Mouse (Mus musculus) embryonic fibroblast, embryonic 13.5 days (primary cell): ENCODE results near the gene Jade2. TPM values are rescaled to one million over a fixed set of nuclear protein-coding genes. Genes with fewer than 3 reads are reported as not detected.

Source experiments
- H3K27ac ChIP-seq: 2 replicates; pipeline ENCODE4 v1.5.1; 2012; ENCODE audit warnings: low read length, control low read depth, inconsistent platforms; ENCODE audit not compliant: insufficient read depth
- H3K4me1 ChIP-seq: 2 replicates; pipeline ENCODE4 v1.6.1; 2011; ENCODE audit warnings: low read length; ENCODE audit not compliant: control insufficient read depth, insufficient read depth
- H3K4me3 ChIP-seq: 2 replicates; pipeline ENCODE4 v1.5.1; 2011; ENCODE audit warnings: mild to moderate bottlenecking, control low read depth, low read length; ENCODE audit not compliant: insufficient read depth
- CTCF ChIP-seq: IDR thresholded peaks from 2 replicates; pipeline ENCODE4 v1.5.1; 2011; ENCODE audit warnings: mild to moderate bottlenecking, control low read depth, low read length, moderate library complexity, borderline replicate concordance; ENCODE audit not compliant: insufficient read depth
- POLR2A ChIP-seq: IDR thresholded peaks from 2 replicates; pipeline ENCODE4 v1.6.1; 2011; ENCODE audit warnings: low read depth, mild to moderate bottlenecking, control low read depth, low read length, moderate library complexity
- polyA plus RNA-seq: library from polyadenylated mRNA; stranded (reverse); fragments of >200 nt; gene quantifications from 2 replicates; pipeline ENCODE4 v1.2.4, GENCODE M21; 2011; ENCODE audit warnings: low read depth; ENCODE audit not compliant: missing spikeins, insufficient read length

Gene Jade2
- polyA plus RNA-seq, 1 experiment: 5.8 TPM

DNA sequence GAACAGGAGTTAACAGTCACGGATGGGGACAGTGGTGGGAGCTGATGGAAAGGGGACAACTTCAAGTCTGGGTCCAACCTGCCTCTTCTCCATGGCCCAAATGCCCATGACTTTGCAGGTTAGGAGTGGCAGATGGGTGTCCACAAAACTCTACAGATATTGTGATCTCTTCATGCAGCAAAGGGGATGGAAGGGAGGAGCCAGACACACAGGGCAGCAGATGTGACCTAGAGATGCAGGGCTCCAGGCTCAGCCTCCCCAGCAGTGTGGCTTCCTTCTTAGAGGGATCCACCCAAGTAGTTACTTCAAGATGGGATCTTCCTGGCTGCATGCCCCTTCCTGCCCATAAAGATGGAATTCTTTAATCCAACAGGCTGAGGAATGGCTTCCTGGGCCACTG is 9.6 kb downstream of the Jade2 start:
- no peak overlapping the region for H3K4me3 ChIP-seq
- no peak for TF ChIP-seq CTCF
- no peak for TF ChIP-seq POLR2A
- H3K27ac ChIP-seq: no peak overlapping the region
- H3K4me1 ChIP-seq: no peaks in the 10 kb centered on the region

DNA sequence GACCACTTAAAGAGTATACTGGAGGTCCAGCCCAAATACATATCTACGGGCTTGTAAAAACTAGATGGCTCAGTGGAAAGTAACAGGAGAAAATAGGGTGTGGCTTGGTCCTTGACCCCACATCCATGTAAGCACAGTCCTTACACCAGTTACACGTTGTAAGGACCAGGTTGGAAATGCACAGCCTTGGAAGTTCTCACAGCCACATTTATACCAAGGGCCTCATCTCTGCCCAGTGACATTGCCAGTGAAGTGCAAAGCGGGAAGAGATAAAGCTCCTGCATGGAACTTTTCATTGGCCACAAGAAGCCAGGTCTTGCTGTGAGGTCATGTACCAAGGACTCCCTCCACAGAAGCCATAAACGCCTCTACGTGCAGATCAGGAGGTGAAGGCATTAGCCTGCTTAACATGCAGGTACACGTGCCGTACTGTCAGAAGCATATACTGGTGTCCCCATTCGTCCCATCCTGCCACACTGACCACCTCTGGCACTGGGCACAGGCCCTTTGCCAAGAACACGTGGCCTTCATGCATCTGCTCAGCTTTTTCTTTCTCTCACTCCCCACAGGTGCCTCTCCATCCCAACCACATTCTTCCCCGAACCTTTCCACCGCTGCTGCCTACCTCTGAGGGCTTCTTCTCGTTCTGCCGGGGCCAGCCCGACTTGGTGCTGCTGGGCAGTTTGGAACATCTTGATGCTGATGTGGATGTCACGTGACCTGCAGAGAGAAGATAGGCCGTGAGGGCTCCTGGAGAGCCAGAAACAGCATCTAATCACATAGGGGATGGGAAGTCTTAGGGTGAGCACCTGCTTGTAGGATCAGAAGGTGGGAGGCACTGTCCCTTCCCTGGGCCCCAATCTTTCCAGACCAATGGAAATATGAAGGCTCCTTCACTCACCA is 11.2 kb downstream of the Jade2 start:
- no peak overlapping the region for H3K27ac ChIP-seq
- TF ChIP-seq POLR2A (no peak), CTCF (no peak)
- H3K4me3 ChIP-seq: no peak overlapping the region
- no peaks in the 10 kb centered on the region for H3K4me1 ChIP-seq

DNA sequence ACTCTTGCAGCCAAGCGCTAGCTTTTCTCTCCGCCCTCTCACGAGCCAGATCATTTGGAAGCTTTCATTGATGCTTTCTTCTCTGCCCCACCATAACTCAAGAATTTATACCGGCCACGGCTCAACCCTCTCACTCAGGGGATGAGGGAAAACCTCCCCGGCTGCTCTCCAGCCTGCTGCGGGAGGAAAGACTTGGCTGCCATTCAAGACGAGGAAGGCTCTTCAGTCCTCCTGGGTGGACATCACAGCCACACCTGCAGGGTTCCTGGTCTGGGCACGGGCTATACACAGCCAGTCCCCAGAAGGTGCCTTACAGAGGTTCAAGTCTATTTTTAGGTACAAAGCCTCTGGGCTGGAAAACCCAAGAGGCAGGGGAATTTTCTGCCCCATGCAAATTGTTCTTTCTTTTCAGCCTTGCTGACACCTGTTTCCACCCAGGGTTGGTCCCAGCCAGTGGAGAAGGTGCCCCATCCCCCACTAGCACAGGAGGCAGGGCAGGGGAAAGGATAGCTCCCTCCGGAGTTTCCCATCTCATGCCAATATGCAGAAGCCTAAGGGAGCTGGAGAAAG is 12.8 kb downstream of the Jade2 start:
- Histone ChIP-seq H3K4me3 (no peak overlapping the region), H3K27ac (no peak overlapping the region), H3K4me1 (no peaks in the 10 kb centered on the region)
- no peak for TF ChIP-seq POLR2A
- TF ChIP-seq CTCF: no peak

DNA sequence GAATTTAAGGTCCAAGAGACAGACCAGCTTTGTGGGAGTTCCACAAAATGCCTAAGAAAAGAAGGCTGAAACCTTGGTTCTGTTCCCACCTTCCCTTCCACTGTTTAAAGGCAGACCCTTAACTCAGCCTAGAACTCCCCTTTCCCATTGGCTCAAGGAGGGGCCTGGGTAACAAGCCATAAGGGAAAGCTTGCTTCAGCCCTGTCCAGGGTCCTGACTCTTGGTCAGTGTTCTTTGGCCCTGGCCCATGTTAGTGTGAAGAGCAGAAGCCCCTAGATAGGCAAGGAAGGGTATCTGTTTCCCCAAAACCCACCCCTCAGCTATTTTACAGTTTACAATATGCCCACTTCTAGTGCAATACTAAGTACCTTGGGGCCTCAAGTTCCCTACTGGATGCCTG is 13.6 kb downstream of the Jade2 start:
- TF ChIP-seq CTCF: no peak
- TF ChIP-seq POLR2A: no peak

DNA sequence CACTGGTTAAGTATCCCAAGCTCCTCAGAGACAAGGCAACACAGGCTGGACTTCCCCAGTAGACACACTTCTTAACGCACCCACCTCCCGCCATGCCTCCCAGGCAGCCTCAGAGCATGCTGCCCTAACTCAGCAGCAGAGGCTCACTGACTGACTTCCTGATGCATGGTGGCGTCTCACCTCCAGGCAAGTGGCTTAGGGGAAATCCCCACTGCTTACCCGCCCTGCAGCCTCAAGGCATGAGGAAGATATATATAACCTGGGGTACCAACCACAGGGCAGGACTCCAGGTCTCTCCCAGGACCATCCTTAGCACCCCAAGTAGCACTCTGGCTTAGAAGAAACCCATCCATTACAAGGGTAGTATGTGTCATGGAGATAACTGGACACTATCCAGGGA is 14.3 kb downstream of the Jade2 start:
- Histone ChIP-seq H3K4me3 (no peak overlapping the region), H3K27ac (no peak overlapping the region), H3K4me1 (no peaks in the 10 kb centered on the region)
- TF ChIP-seq POLR2A (no peak), CTCF (no peak)

More for the DNA sequence above, 13.6 kb downstream of the Jade2 start:
- Histone ChIP-seq H3K4me3 (no peak overlapping the region), H3K27ac (no peak overlapping the region), H3K4me1 (no peaks in the 10 kb centered on the region)

DNA sequence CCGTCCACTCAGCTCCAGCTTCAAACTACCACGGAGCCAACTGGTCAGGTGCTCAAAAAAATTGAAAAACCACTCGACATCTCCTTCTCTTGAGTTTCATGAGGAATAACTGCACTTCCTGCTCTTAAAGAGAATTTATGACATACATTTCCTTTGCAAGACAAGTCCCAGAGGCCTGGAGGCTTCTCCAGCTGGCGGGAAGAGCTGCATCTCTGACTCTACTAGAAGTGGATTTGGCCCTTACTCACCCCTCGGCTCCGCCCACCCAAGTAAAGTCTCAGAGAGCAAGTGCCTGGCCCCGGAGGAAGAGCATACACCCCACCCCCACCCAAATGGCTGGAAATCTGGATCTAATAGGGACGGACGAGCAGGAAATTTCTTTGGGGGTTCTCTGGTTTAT is 16.3 kb downstream of the Jade2 start:
- no peak for TF ChIP-seq POLR2A
- no peak for TF ChIP-seq CTCF
- Histone ChIP-seq H3K27ac (no peak overlapping the region), H3K4me1 (no peaks in the 10 kb centered on the region), H3K4me3 (no peak overlapping the region)

DNA sequence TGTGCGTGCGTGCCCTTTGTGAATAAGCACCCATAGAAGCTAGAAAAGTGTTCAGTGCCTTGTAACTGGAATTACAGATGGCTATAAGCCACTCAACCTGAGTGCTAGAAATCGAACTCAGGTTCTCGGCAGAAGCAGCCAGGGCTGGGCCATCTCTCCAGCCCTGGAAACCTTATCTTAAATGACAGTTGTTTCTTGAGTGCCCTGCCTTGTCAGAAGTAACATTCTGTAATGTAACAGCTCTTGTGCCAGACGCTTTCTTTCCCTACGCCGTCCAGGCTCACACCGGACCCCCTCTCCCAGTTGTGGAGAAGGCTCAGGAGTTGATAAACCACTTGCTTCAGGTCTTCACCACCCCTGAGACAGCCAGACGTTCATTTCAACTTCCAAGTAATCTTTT is 16.8 kb downstream of the Jade2 start:
- Histone ChIP-seq H3K4me1 (no peaks in the 10 kb centered on the region), H3K27ac (no peak overlapping the region), H3K4me3 (no peak overlapping the region)
- TF ChIP-seq CTCF (no peak), POLR2A (no peak)

DNA sequence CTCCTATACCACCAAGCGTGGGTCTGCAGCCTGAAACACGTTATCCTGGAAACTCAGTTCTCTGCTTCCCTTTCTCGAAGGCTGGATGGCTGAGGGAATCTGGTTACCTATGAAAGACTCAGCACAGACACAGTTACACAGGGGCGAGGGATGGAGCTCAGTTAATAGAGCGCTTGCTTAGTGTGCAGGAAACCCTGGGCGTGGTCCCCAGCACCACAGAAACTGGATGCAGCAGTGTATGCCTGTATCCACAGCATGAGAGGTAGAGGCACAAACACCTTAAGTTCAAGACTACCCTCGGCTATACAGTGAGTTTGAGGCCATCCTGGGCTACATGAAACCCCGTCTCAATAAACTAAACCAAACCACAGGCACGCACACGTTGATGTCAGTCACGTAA is 17.5 kb downstream of the Jade2 start:
- TF ChIP-seq POLR2A (no peak), CTCF (no peak)
- no peaks in the 10 kb centered on the region for H3K4me1 ChIP-seq
- no peak overlapping the region for H3K27ac ChIP-seq
- no peak overlapping the region for H3K4me3 ChIP-seq

DNA sequence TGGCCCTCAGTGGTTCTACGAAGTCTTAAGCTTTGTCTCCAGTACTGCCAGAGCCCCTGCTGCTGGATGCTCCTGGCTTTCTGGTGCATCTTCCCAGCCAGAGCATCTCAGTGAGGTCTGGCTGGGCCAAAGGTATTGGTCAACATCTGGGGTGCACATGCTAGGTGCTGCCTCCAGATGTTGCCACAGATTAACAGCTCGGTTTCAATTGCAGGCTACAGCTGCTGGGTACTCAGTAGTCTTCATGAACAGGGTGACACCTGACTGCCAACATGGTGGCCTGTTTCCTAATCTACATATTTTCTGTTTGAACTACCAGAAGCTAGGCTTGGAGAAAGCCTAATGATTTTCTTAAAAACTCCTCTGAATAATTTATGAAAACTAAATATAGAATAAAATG is 18.3 kb downstream of the Jade2 start:
- no peak for TF ChIP-seq POLR2A
- TF ChIP-seq CTCF: no peak
- H3K27ac ChIP-seq: no peak overlapping the region
- no peaks in the 10 kb centered on the region for H3K4me1 ChIP-seq
- H3K4me3 ChIP-seq: no peak overlapping the region
